Mouse (Mus musculus) MEL (cell line): ENCODE results near the gene Cp. TPM values are rescaled to one million over a fixed set of nuclear protein-coding genes. Genes with fewer than 3 reads are reported as not detected.
A peak's percentile ranks its signal among the peaks of the same experiment; 100 is the strongest.
"Not testable (repeated sequence)": the region's sequence is repeated elsewhere in the genome, so short reads cannot be mapped to it uniquely, and the experiment has no call there.

Experiments
- DNase-seq: peaks from one replicate; pipeline ENCODE4 v3.0.0; 2011; ENCODE audit warnings: low read depth, low spot score
- H3K27ac ChIP-seq: 2 replicates; pipeline ENCODE4 v1.5.1; 2012; ENCODE audit warnings: low read depth, mild to moderate bottlenecking, control low read depth, low read length, moderate library complexity; ENCODE audit not compliant: control insufficient read depth
- H3K27me3 ChIP-seq, 2 experiments: fragments of 150-350 bp in 1 of 2; sonication (generic) in 1 of 2; 2 replicates each; pipeline ENCODE4 v1.6.1; 2012; ENCODE audit warnings: low read length in 2 of 2, mild to moderate bottlenecking in 2 of 2, improper control_type of control experiment in 1 of 2, moderate library complexity in 1 of 2; ENCODE audit not compliant: insufficient read depth in 2 of 2, control insufficient read depth in 1 of 2
- H3K36me3 ChIP-seq, 2 experiments: 2 replicates each; pipeline ENCODE4 v1.6.1; 2012 to 2014; ENCODE audit warnings: low read length in 2 of 2, improper control_type of control experiment in 1 of 2, inconsistent platforms in 1 of 2, mild to moderate bottlenecking in 1 of 2; ENCODE audit not compliant: insufficient read depth in 2 of 2, control insufficient read depth in 1 of 2
- H3K4me1 ChIP-seq, 2 experiments: fragments of 150-350 bp in 1 of 2; sonication (generic) in 1 of 2; 2 replicates each; pipeline ENCODE4 v1.6.1; 2012; ENCODE audit warnings: low read length in 2 of 2, improper control_type of control experiment in 1 of 2, mild to moderate bottlenecking in 1 of 2; ENCODE audit not compliant: insufficient read depth in 2 of 2, control insufficient read depth in 1 of 2
- H3K4me3 ChIP-seq, 2 experiments: fragments of 150-350 bp in 1 of 2; sonication (generic) in 1 of 2; 2 replicates each; pipeline ENCODE4 v1.5.1; 2012; ENCODE audit warnings: low read depth in 2 of 2, low read length in 2 of 2, mild to moderate bottlenecking in 2 of 2, moderate library complexity in 2 of 2, control low read depth in 1 of 2, improper control_type of control experiment in 1 of 2; ENCODE audit not compliant: control insufficient read depth in 1 of 2, insufficient read depth in 1 of 2
- H3K79me2 ChIP-seq: 2 replicates; pipeline ENCODE4 v1.6.1; 2012; ENCODE audit warnings: mild to moderate bottlenecking, low read length, moderate library complexity; ENCODE audit not compliant: control insufficient read depth, poor library complexity, insufficient read depth
- H3K9ac ChIP-seq: 2 replicates; pipeline ENCODE4 v1.6.1; 2012; ENCODE audit warnings: low read depth, mild to moderate bottlenecking, control low read depth, low read length, moderate library complexity; ENCODE audit not compliant: control insufficient read depth, poor library complexity, severe bottlenecking
- H3K9me3 ChIP-seq: fragments of 150-350 bp; sonication (generic); replicated peaks from 2 replicates; pipeline ENCODE4 v1.6.1; 2012; ENCODE audit warnings: mild to moderate bottlenecking, low read length, improper control_type of control experiment, moderate library complexity; ENCODE audit not compliant: insufficient read depth
- BHLHE40 ChIP-seq: IDR thresholded peaks from 2 replicates; pipeline ENCODE4 v1.6.1; 2012; ENCODE audit warnings: low read depth, mild to moderate bottlenecking, inconsistent platforms, low read length, improper control_type of control experiment, borderline replicate concordance
- CHD2 ChIP-seq: IDR thresholded peaks from 2 replicates; pipeline ENCODE4 v1.6.1; 2011; ENCODE audit warnings: low read length, improper control_type of control experiment
- ELF1 ChIP-seq: IDR thresholded peaks from 2 replicates; pipeline ENCODE4 v1.6.1; 2014; ENCODE audit warnings: low read depth, mild to moderate bottlenecking, inconsistent platforms, low read length, improper control_type of control experiment, moderate library complexity
- ETS1 ChIP-seq: IDR thresholded peaks from 2 replicates; pipeline ENCODE4 v1.6.1; 2012; ENCODE audit warnings: low read depth, mild to moderate bottlenecking, inconsistent platforms, low read length, improper control_type of control experiment, moderate library complexity
- GATA1 ChIP-seq: IDR thresholded peaks from 2 replicates; pipeline ENCODE4 v1.6.1; 2011; ENCODE audit warnings: low read depth, low read length, improper control_type of control experiment
- HCFC1 ChIP-seq: IDR thresholded peaks from 2 replicates; pipeline ENCODE4 v1.6.1; 2012; ENCODE audit warnings: low read depth, mild to moderate bottlenecking, inconsistent platforms, low read length, improper control_type of control experiment, moderate library complexity
- JUND ChIP-seq: IDR thresholded peaks from 2 replicates; pipeline ENCODE4 v1.6.1; 2011; ENCODE audit warnings: low read depth, mild to moderate bottlenecking, improper control_type of control experiment, low read length
- KAT2A ChIP-seq: conservative IDR thresholded peaks from 2 replicates; pipeline ENCODE4 v1.6.1; 2012; ENCODE audit warnings: low read depth, low read length, improper control_type of control experiment, inconsistent platforms
- MAX ChIP-seq: IDR thresholded peaks from 2 replicates; pipeline ENCODE4 v1.6.1; 2011; ENCODE audit warnings: low read length, improper control_type of control experiment
- MAZ ChIP-seq: IDR thresholded peaks from 2 replicates; pipeline ENCODE4 v1.6.1; 2012; ENCODE audit warnings: low read depth, mild to moderate bottlenecking, inconsistent platforms, low read length, improper control_type of control experiment
- MEF2A ChIP-seq: IDR thresholded peaks from 2 replicates; pipeline ENCODE4 v1.6.1; 2014; ENCODE audit warnings: low read depth, mild to moderate bottlenecking, inconsistent platforms, low read length, improper control_type of control experiment; ENCODE audit not compliant: poor library complexity, insufficient replicate concordance, severe bottlenecking; ENCODE audit errors: extremely low read depth
- MXI1 ChIP-seq: IDR thresholded peaks from 2 replicates; pipeline ENCODE4 v1.6.1; 2011; ENCODE audit warnings: mild to moderate bottlenecking, low read depth, low read length, improper control_type of control experiment
- NELFE ChIP-seq: IDR thresholded peaks from 2 replicates; pipeline ENCODE4 v1.6.1; 2011; ENCODE audit warnings: low read depth, low read length, improper control_type of control experiment
- NRF1 ChIP-seq: IDR thresholded peaks from 2 replicates; pipeline ENCODE4 v1.6.1; 2014; ENCODE audit warnings: low read depth, mild to moderate bottlenecking, inconsistent platforms, low read length, improper control_type of control experiment, moderate library complexity; ENCODE audit not compliant: poor library complexity, insufficient read depth, severe bottlenecking
- POLR2AphosphoS5 ChIP-seq: IDR thresholded peaks from 2 replicates; pipeline ENCODE4 v1.6.1; 2012; ENCODE audit warnings: low read depth, borderline replicate concordance, mild to moderate bottlenecking, inconsistent platforms, low read length, moderate library complexity, mixed read lengths
- RCOR1 ChIP-seq: IDR thresholded peaks from 2 replicates; pipeline ENCODE4 v1.6.1; 2012; ENCODE audit warnings: low read depth, mild to moderate bottlenecking, inconsistent platforms, low read length, improper control_type of control experiment
- SIN3A ChIP-seq: IDR thresholded peaks from 2 replicates; pipeline ENCODE4 v1.6.1; 2012; ENCODE audit warnings: low read length, improper control_type of control experiment, inconsistent platforms
- SMC3 ChIP-seq: IDR thresholded peaks from 2 replicates; pipeline ENCODE4 v1.6.1; 2011; ENCODE audit warnings: low read depth, low read length, improper control_type of control experiment
- TCF12 ChIP-seq: IDR thresholded peaks from 2 replicates; pipeline ENCODE4 v1.6.1; 2014; ENCODE audit warnings: low read depth, mild to moderate bottlenecking, inconsistent platforms, low read length, improper control_type of control experiment, moderate library complexity
- USF1 ChIP-seq: IDR thresholded peaks from 2 replicates; pipeline ENCODE4 v1.6.1; 2014; ENCODE audit warnings: low read depth, mild to moderate bottlenecking, inconsistent platforms, low read length, improper control_type of control experiment, moderate library complexity
- ZKSCAN1 ChIP-seq: IDR thresholded peaks from 2 replicates; pipeline ENCODE4 v1.6.1; 2012; ENCODE audit warnings: low read depth, mild to moderate bottlenecking, inconsistent platforms, low read length, improper control_type of control experiment, moderate library complexity
- ZNF384 ChIP-seq: IDR thresholded peaks from 2 replicates; pipeline ENCODE4 v1.6.1; 2012; ENCODE audit warnings: low read depth, mild to moderate bottlenecking, inconsistent platforms, low read length, improper control_type of control experiment
- polyA plus RNA-seq, 2 experiments: library from polyadenylated mRNA; stranded (reverse) in 1 of 2; unstranded in 1 of 2; fragments of >175 nt in 1 of 2; fragments of >200 nt in 1 of 2; gene quantifications; 2 replicates each; pipeline versions ENCODE4 v1.2.1 to v1.2.4; 2012; ENCODE audit warnings: low replicate concordance in 2 of 2, low read depth in 1 of 2; ENCODE audit not compliant: insufficient read length in 2 of 2, insufficient read depth in 1 of 2, missing spikeins in 1 of 2
- total RNA-seq: library from RNA; depleted of rRNA; stranded (reverse); fragments of 300-350 nt; gene quantifications from 2 replicates; pipeline ENCODE4 v1.2.3, GENCODE M21; 2012

Gene Cp
- total and polyA plus RNA-seq, 3 experiments: 0.04 TPM; not detected in 2

DNA sequence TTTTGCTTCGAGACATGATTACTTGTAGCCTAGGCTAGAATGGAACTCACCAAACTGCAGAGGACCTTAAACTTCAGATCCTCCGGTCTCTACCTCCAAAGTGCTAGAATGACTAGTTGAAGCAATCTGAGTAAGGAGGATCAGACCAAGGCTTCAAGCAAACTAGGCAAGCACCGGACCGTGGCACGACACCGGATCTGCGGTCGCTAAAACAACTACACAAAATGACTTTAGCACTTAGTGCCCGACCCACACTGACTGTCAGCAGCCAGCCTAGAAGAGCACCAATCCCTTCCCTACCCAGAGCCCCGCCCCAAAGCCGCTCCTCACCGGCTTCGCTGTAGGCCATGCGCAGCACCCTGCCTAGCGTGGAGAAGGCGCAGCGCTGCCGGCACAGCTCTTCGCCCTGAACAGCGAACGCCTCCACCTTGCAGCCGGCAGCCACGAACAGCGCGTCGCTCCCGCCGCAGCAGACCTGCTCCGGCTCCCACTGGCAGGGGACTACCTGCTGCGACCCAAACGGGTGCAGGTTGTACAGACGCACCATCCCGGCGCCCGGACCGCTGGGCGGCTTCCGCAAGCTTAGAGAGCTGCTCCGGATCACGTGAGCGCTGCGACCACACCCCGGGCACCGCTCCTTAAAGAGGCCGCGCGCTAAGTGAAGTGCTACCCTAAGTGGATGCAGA, 78.0 kb downstream of the Cp start, which contains the start of gene Hps3 (continued):
- TF ChIP-seq SMC3 (no peak), GATA1 (no peak), JUND (no peak), CHD2 (no peak), POLR2AphosphoS5 (no peak), SIN3A (peak; percentile 92), NELFE (peak; percentile 89), BHLHE40 (peak; percentile 87), USF1 (peak; percentile 98), TCF12 (no peak), HCFC1 (peak; percentile 83), KAT2A (no peak; the same call in 1 of the 2 replicates), MAZ (no peak), MAX (peak; percentile 85)

DNA sequence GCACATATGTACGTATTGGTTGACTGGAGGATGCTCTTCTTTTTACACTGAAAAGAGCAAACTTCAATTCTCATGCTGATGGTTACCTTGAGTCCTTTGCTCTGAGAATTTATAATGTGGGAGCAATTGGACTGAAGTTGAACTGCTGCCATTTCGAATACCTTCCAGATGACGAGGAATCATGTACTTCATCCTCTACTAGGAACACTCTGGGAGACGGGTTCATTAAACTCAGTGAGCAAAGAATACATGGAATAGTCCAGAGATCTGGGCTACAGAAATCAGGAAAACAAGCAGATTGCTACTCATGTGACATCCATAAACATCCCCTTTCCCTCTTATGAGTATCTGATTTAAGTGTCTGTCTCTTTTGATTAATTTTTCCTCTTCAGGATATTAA, 79.2 kb downstream of the Cp start:
- Histone ChIP-seq H3K27ac (no peak overlapping the region), H3K4me1 (peaks cover 9 to 18% of the 10 kb centered on the region in 2 experiments), H3K9me3 (no peaks in the 10 kb centered on the region), H3K36me3 (peaks cover 0 to 20% of the 10 kb centered on the region in 2 experiments; a peak in 2 of 4 replicates), H3K79me2 (peaks cover 11% of the 10 kb centered on the region), H3K9ac (no peak overlapping the region), H3K27me3 (no peaks in the 10 kb centered on the region), H3K4me3 (no peak overlapping the region)
- no peak for TF ChIP-seq SMC3
- TF ChIP-seq ELF1: no peak
- TF ChIP-seq JUND: no peak
- no peak for TF ChIP-seq MEF2A
- TF ChIP-seq NRF1: no peak
- TF ChIP-seq MAZ: no peak
- TF ChIP-seq ETS1: no peak
- no peak for TF ChIP-seq SIN3A
- TF ChIP-seq RCOR1: no peak
- no peak for TF ChIP-seq ZKSCAN1
- TF ChIP-seq MXI1: no peak
- no peak for TF ChIP-seq ZNF384
- no peak for TF ChIP-seq MAX
- DNase-seq: no peak

GRCm38 (mm10) chr3:20041461-20041860, 84.6 kb downstream of the Cp start:
- H3K9ac ChIP-seq, H3K9me3 ChIP-seq, H3K27ac ChIP-seq, H3K79me2 ChIP-seq, H3K36me3 ChIP-seq, H3K4me3 ChIP-seq, DNase-seq, H3K4me1 ChIP-seq, H3K27me3 ChIP-seq: not testable (repeated sequence)

- not testable (repeated sequence) for H3K27ac ChIP-seq, H3K9ac ChIP-seq, H3K4me3 ChIP-seq, H3K9me3 ChIP-seq, H3K27me3 ChIP-seq, H3K79me2 ChIP-seq, DNase-seq, H3K36me3 ChIP-seq, H3K4me1 ChIP-seq
Observed at GRCm38 (mm10) chr3:20044736-20045135, 87.9 kb downstream of the Cp start.
